In the genomic region with DNA sequence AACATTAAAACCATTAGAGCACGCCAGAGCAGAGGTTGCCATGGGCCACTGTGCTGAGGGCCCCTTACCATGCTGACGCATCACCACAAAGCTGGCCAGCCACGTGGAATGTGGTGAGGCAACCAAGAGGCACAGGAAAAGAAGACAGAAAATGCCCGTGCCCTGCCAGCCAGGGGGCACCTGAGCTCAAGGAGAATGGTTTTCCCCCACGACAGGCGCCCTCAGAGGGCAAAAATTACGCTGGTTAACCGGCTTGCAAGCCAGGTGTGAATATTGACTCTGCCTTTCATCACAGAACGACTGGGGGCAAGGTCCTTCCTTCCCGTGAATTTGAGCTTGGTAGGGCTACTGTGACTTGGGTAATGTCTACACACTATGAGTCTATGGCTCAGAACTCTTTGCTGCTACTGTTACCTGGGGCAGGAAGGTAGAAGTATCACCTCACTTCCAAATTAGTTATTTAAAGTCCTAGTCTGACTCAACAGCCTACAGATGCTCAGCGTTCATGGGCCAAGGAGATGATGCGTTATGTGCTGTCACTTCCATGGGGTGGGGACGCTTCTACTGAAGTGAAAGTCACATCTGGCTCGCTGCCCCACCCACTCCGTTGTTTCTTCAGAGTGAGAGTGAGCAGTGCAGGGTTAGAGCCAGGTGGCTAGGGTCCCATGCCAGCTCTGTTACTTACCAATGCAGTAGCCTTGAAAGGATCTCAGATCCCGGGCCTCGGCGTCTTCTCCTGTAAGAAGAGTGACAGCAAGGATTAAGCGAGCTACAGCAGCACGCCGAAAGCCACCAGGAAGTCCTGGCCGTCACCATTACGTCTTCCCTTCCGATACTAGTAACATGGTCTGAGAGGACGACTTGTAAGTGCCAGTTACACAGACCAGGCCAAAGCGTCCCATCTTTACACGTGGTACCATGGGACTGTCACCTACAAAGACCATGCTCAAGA, we compare ENCODE assay signal across 13 mouse cellular contexts. TPM values are rescaled to one million over a fixed set of nuclear protein-coding genes. Genes with fewer than 3 reads are reported as not detected.
DNase-seq lines count a peak whose midpoint lies in the region; ATAC-seq and TF ChIP-seq lines count a peak whose summit lies in the region.
"Had no signal": no experiment of that assay in that cellular context is flagged by ENCODE, and none has a peak within 500 bp of the region (broad histone marks: within the 10 kb centered on the region; RNA-seq: fewer than 3 reads in every experiment).

No protein-coding gene starts in this region.

- no peaks in the 10 kb centered on the region for H3K27me3 ChIP-seq in hindbrain, embryonic 12.5 days
- no peaks in the 10 kb centered on the region for H3K27me3 ChIP-seq in hindbrain, postnatal 0 days (ENCODE audit: insufficient read depth, low read length)
- no peaks in the 10 kb centered on the region for H3K27me3 ChIP-seq in neural tube, embryonic 15.5 days (replicated peaks)
- H3K27me3 ChIP-seq: embryonic facial prominence, embryonic 13.5 days; heart, embryonic 15.5 days had no signal

- no peak overlapping the region for H3K9ac ChIP-seq in hindbrain, embryonic 12.5 days
- H3K9ac ChIP-seq in hindbrain, postnatal 0 days (replicated peaks; ENCODE audit: low read length) = no peak overlapping the region
- no peak overlapping the region for H3K9ac ChIP-seq in neural tube, embryonic 15.5 days (replicated peaks)
- H3K9ac ChIP-seq: embryonic facial prominence, embryonic 13.5 days; heart, embryonic 15.5 days had no signal

- DNase-seq in 3134 (ENCODE audit: extremely low read depth, insufficient read length, low spot score) = peak; percentile 58
- DNase-seq in B cell, adult 2 months = peak; percentile 79 to 83
- DNase-seq in spleen, adult 12 weeks (ENCODE audit: low spot score) = peak; percentile 23
- no peak for DNase-seq in hindbrain, postnatal 0 days (ENCODE audit: low spot score)
- no peak for DNase-seq in layer of hippocampus, postnatal 14 days (ENCODE audit: low spot score in 2 of 2)
- DNase-seq: cerebellum, adult 11 months; kidney, adult 9 months; right cerebral cortex, postnatal 25 days had no signal

- H3K4me3 ChIP-seq in hindbrain, embryonic 12.5 days = no peak overlapping the region
- H3K4me3 ChIP-seq in hindbrain, postnatal 0 days (ENCODE audit: low read length) = no peak overlapping the region
- no peak overlapping the region for H3K4me3 ChIP-seq in neural tube, embryonic 15.5 days (replicated peaks)
- H3K4me3 ChIP-seq: embryonic facial prominence, embryonic 13.5 days; heart, embryonic 15.5 days had no signal

- WGBS in hindbrain, embryonic 12.5 days = 92% methylated on average over 27 of the region's 27 CpGs
- WGBS in hindbrain, postnatal 0 days = 88% methylated on average over 27 of the region's 27 CpGs
- WGBS in neural tube, embryonic 15.5 days = 92% methylated on average over 27 of the region's 27 CpGs

- H3K27ac ChIP-seq in hindbrain, embryonic 12.5 days = no peak overlapping the region
- H3K27ac ChIP-seq in hindbrain, postnatal 0 days = no peak overlapping the region
- H3K27ac ChIP-seq in neural tube, embryonic 15.5 days (replicated peaks) = no peak overlapping the region
- H3K27ac ChIP-seq: embryonic facial prominence, embryonic 13.5 days; heart, embryonic 15.5 days had no signal

- no peak overlapping the region for H3K4me2 ChIP-seq in hindbrain, embryonic 12.5 days (replicated peaks)
- H3K4me2 ChIP-seq in hindbrain, postnatal 0 days (ENCODE audit: low read depth, low read length) = no peak overlapping the region
- no peak overlapping the region for H3K4me2 ChIP-seq in neural tube, embryonic 15.5 days
- H3K4me2 ChIP-seq: embryonic facial prominence, embryonic 13.5 days; heart, embryonic 15.5 days had no signal

- H3K4me1 ChIP-seq in hindbrain, embryonic 12.5 days = peaks cover 25% of the 10 kb centered on the region
- no peaks in the 10 kb centered on the region for H3K4me1 ChIP-seq in hindbrain, postnatal 0 days (ENCODE audit: insufficient read depth, low read length)
- H3K4me1 ChIP-seq in neural tube, embryonic 15.5 days = peaks cover 28% of the 10 kb centered on the region

- ATAC-seq in common myeloid progenitor, adult 5-6 weeks (replicated peaks; ENCODE audit: low read depth, poor library complexity, severe bottlenecking) = peak; percentile 60
- ATAC-seq in hindbrain, embryonic 12.5 days (ENCODE audit: low FRiP score) = no peak
- ATAC-seq in hindbrain, postnatal 0 days = no peak
- no peak for ATAC-seq in neural tube, embryonic 15.5 days (ENCODE audit: low FRiP score)

- no peak for TF ChIP-seq CTCF in hindbrain, postnatal 0 days (IDR thresholded peaks at IDR 0.05; ENCODE audit: low read depth)

- H3K36me3 ChIP-seq in hindbrain, embryonic 12.5 days = no peaks in the 10 kb centered on the region
- no peaks in the 10 kb centered on the region for H3K36me3 ChIP-seq in hindbrain, postnatal 0 days (ENCODE audit: insufficient read depth, low read length)
- no peaks in the 10 kb centered on the region for H3K36me3 ChIP-seq in neural tube, embryonic 15.5 days
- H3K36me3 ChIP-seq: heart, embryonic 15.5 days had no signal

- H3K9me3 ChIP-seq in hindbrain, embryonic 12.5 days (replicated peaks) = no peaks in the 10 kb centered on the region
- no peaks in the 10 kb centered on the region for H3K9me3 ChIP-seq in hindbrain, postnatal 0 days (ENCODE audit: low read length)
- no peaks in the 10 kb centered on the region for H3K9me3 ChIP-seq in neural tube, embryonic 15.5 days (replicated peaks)
- H3K9me3 ChIP-seq: embryonic facial prominence, embryonic 13.5 days; heart, embryonic 15.5 days had no signal

RNA-seq across cellular contexts. Expression of a gene that starts 38.1 kb away (rescaled TPM):
- total RNA-seq in common myeloid progenitor, adult 5-6 weeks (2017) = 118 and 148 TPM in 2 replicates
- 101 and 108 TPM in 2 replicates for polyA plus RNA-seq in hindbrain, embryonic 12.5 days (2016; fragmentation: Nextera tagmentation; extraction: Ambion mirVana)
- total RNA-seq in hindbrain, postnatal 0 days (2014; rRNA removed) = 86.9 and 95.4 TPM in 2 replicates
- polyA plus RNA-seq in hindbrain, postnatal 0 days (2015; fragmentation: Nextera tagmentation; extraction: Ambion mirVana) = 126 and 131 TPM in 2 replicates
- 100 to 1,000 TPM; 133 to 158 TPM for total RNA-seq in layer of hippocampus, postnatal 14 days (2021)
- 130 and 132 TPM in 2 replicates for polyA plus RNA-seq in neural tube, embryonic 15.5 days (2015; fragmentation: Nextera tagmentation; extraction: Ambion mirVana)

Comparison
In these comparisons a context has a peak if more than half of its experiments do, and no peak if none do; other contexts are left out.
1. DNase-seq: peak in 3134 (single experiment), B cell, adult 2 months (2 of 2) and spleen, adult 12 weeks (single experiment); none in hindbrain, postnatal 0 days (single experiment) and layer of hippocampus, postnatal 14 days (0 of 2).